Mouse (Mus musculus) telencephalon, adult 2 months (tissue): ENCODE results near the gene Bard1.

Experiments
- DNase-seq: peaks from one replicate; pipeline ENCODE4 v3.0.0-alpha.2; 2011; ENCODE audit warnings: low read depth, low spot score

Bard1 gene

GRCm38 (mm10) chr1:71052756-71053155 is 50.2 kb downstream of the Bard1 start:
- DNase-seq, result no peak

GRCm38 (mm10) chr1:71052252-71052651 is 50.7 kb downstream of the Bard1 start:
- DNase-seq, result no peak

DNA sequence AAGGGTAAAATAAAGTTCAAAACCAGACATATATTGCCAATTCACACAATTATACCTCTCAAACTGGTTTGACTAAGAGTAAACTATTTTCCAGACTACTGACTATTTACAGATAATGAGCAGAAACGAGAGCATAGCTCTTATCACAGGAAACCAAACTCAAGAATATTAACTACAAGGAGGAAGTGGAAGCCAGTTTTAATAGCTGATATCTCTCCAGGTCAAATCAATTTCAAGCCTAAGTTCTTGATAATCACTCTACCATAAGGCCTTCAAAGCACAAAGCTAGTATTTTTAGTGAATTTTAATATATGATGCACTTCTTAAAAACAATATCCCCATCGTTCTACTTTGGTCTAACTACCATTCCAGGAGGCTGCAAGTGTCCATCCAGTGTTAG is 57.8 kb downstream of the Bard1 start:
- DNase-seq, result no peak

GRCm38 (mm10) chr1:71043951-71044350 is 59.0 kb downstream of the Bard1 start:
- no peak for DNase-seq

- DNase-seq, result no peak
Measured at GRCm38 (mm10) chr1:71036999-71037398, 65.9 kb downstream of the Bard1 start.

DNA sequence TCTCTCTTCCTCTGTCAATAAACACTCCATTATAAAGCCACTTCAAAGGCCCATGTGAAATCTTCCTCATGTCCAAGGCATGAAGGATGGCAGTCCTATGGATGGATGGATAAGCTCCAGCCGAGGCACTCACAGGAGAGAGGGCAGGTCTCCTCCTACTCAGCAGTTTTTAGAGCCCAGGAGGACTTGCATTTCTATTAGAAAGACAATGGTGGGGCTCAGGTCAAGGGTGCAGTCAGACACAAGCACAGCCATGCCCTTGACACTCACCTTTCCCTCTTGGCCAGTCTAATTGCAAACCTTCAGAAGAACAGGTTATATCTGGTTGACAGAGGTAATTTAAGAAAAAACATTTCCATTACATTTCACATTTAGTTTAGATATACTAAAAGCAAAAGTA is 67.4 kb downstream of the Bard1 start:
- DNase-seq, result no peak

DNA sequence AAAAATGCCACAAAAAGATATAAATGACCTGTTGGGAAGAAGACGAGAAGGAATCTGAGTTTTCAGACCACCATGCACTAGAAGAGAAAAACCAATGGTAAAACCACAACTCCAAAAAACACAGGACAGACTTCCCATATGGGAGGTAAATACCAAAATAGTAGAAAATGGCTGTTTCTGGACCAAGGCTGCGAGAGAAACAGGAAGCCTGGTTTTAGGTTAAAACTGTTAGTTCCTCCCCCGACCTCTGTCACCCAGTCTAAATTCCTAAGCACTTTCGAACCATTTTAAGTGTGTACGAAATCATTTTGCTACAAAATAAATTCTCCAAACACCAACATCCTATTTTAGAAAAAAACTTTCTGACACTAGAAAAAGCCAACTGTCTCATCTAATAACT is 80.2 kb downstream of the Bard1 start:
- DNase-seq, result no peak

DNA sequence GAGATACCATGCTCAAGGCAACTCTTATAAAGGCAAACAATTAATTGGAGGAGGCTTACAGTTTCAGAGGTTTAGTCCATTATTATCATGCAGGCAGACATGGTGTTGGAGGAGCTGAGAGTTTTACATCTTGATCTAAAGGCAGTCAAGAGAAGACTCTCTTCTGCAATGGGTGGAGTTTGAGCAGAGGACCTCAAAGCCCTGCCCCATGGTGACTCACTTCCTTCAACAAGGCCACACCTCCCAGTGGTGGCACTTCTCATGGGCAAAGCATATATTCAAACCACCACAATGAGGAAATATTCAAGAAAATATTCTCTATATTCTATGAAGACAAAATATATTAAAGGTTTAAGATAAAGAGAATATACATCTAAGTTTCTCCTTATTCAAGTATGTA is 88.6 kb downstream of the Bard1 start:
- DNase-seq, result no peak

DNA sequence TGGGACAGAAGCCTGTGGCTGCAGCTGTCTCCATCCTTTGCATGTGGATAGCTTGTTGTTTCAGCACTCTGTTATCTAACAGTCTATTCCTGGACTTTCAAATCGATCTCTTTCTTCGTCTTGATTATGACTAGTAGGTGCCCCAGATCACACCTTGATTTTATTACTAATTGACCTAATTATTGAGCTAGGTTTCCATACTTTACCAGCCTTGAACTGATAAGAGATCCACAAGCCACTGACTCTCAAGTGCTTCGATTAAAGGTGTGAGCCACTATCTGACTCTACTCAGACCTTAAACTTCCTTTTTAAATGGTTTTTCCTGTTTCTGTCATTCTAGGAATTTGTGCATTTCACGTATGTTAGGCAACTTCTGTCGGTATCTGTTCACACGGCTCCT is 96.9 kb downstream of the Bard1 start:
- no peak for DNase-seq

DNA sequence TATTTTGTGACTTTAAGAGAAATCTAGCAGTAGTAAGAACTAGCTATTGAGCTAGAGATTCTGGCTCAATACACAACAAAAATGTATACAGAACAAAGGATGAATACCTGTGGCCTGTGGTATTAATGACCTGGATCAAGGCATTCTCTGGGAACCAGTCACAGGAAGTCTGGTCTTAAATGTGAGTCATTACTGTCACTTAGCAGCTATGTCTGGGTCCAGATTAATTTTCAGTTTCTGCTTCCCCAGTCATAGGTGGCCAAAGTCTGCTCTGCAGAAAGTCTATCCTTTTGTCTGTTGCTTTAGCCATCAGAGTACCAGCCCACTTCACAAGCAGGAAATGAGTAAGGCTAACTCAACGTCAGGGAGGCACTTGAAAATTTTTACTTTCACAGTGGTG is 98.8 kb downstream of the Bard1 start:
- DNase-seq, result no peak

DNA sequence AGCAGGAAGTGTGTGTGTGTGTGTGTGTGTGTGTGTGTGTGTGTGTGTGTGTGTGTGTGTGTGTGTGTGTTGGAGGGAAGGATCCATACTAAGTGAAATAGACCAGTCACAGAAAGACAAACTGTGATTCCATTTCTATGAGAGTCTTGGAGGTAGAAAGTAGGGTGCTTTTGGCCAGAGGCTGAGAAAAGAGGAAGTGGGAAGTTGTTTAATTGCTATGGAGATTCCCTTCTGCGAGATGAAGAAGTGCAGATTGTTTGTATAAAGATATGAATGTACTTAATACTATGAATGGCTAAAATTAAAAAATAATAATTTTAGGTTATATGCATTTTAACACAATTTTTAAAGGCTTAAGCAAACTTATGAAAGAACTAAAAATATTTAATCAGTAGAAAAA is 99.2 kb downstream of the Bard1 start:
- DNase-seq, result no peak

DNA sequence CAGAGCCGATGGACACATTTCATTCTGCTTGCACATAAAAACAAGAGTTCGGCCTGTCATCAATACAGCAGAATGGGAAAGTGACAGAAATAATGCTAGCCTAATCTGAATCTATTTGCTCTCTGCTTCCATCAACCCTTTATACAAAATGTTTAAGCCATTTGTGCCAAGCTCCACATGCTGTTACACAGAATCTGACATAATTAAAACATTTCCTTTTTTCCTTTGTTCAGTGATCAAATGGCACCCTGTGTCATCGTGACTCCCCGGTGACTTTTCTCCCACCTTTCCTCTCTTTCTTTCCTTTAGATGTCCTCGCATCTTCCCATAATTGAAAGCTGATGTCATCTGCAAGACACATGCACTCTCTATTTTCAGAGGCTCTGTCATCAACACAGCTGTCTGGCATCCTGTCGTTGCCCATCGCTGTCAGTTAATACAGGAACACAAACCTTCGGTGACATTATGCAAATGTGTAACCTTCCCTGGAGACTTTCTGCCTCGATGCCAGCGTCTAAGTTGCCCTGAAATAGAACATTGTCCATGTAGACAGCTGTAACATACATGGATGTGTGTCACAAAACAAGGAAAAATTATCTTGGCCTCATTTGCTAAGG is 105.5 kb downstream of the Bard1 start:
- DNase-seq, result peak; percentile 8

GRCm38 (mm10) chr1:70996766-70997165 is 106.2 kb downstream of the Bard1 start:
- no peak for DNase-seq
